Mouse (Mus musculus) brain, adult 2 months (tissue): ENCODE results near the gene Stk19.
"Not testable (repeated sequence)": the region's sequence is repeated elsewhere in the genome, so short reads cannot be mapped to it uniquely, and the experiment has no call there.

Experiments
- DNase-seq: peaks from one replicate; pipeline ENCODE4 v3.0.0; 2011; ENCODE audit warnings: low read depth, low spot score

The Stk19 gene

GRCm38 (mm10) chr17:34840736-34841307, 4.1 kb upstream of the Stk19 start:
- no peak for DNase-seq

- no peak for DNase-seq
These were observed 2.0 kb upstream of the Stk19 start for GRCm38 (mm10) chr17:34838785-34839184.

GRCm38 (mm10) chr17:34837464-34838324, 949 bp upstream of the Stk19 start:
- no peak for DNase-seq

DNA sequence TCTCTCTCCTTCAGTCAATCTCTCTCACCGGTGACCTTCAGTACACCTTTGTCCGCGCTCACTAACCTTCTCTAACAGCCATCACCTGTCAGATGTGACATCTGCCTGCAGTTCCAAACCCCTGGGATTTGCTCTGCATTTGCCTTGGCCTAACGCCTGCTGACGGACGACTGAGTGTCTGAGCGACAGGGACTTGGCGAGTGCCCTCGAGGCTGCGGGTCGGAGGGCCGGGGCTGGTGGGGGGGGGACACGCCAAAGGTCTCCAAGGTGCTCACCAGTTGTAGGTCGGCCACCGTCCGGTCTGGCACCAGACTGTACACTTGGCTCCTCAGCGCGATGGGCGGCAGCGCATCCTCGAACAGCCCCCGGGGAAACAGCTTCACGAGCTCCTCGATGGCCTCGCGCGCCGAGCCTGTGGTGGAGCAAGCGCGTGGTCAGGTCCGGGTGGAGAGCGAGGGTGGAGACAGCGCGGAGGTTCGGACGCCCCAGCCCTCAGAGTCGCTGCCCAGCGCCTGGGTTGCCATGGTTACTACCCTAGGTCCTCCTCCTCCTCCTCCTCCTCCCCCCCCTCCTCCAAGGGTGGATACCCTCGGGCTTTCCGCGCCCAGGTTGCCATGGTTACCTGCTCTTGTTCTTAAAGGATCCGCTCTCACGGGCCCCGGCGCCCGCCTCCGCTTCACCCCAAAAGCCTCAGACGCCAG, 440 bp downstream of the Stk19 start:
- no peak for DNase-seq

DNA sequence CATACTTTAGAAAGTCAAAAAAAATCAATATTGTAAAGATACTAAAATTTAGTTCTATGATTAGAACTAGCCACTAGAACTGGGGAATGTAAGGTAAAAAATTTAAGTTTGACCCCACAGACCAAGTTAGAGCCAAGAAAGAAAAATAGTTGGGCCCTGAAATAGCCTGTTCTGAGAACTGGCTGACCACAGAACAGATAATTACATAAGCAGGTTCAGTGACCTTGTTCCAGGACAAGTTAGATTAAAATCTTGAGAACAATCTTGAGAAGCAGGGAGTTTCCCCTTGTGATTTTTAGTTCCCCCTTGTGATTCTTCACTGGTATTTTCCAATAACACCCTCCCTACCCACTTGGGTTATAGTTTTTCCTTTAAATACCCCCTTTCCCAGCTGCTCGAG, 6.0 kb downstream of the Stk19 start:
- not testable (repeated sequence) for DNase-seq

- no peak for DNase-seq
These were observed 21.9 kb downstream of the Stk19 start for GRCm38 (mm10) chr17:34814818-34815370.

DNA sequence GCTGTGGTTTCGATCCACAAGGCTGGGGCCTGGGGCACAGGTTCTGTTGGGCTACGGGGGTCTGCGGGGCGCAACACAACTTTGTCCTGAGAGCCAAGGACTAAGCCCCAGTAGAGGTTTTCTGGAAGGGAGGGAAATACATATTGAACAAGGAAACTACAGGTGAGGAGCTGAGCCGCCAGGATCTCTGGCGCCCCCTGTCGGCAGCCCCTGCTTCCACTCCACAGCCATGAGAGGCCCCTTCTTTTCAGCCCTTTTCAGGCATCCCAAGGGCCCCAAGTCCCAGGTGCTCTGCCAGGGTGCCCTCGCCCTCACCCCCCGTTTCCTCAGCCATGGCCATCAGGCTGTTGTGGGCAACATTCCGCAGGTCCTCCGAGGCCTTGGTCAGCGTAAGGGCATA, 23.0 kb downstream of the Stk19 start:
- peak; percentile 30 for DNase-seq

- DNase-seq: no peak
These were observed 25.5 kb downstream of the Stk19 start for GRCm38 (mm10) chr17:34811275-34811674.

- DNase-seq: not testable (repeated sequence)
These were observed 25.9 kb downstream of the Stk19 start for GRCm38 (mm10) chr17:34810811-34811210.

- DNase-seq: not testable (repeated sequence)
These were observed 26.3 kb downstream of the Stk19 start for GRCm38 (mm10) chr17:34810411-34810810.

- no peak for DNase-seq
These were observed 28.0 kb downstream of the Stk19 start for GRCm38 (mm10) chr17:34808599-34809205.

DNA sequence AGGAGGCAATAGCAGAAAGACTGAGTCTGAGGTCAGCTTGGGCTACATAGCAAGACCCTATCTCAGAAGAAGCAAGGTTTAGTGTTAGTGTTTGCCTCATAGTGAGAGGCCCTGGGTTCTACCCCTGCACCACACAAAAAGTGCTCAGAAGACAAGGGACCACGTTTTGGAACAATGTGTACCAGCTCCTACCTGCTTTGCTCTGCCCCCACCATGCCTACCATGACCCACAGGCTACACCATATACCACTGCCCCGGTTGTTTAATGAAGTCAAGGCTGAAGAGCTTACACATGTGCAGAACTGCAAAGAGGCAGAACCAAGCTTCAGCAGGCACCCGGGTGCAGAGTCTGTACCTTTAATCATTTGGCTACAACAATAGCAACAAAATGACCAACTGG, 29.6 kb downstream of the Stk19 start:
- no peak for DNase-seq

- no peak for DNase-seq
These were observed 31.7 kb downstream of the Stk19 start for GRCm38 (mm10) chr17:34804871-34805562.

DNA sequence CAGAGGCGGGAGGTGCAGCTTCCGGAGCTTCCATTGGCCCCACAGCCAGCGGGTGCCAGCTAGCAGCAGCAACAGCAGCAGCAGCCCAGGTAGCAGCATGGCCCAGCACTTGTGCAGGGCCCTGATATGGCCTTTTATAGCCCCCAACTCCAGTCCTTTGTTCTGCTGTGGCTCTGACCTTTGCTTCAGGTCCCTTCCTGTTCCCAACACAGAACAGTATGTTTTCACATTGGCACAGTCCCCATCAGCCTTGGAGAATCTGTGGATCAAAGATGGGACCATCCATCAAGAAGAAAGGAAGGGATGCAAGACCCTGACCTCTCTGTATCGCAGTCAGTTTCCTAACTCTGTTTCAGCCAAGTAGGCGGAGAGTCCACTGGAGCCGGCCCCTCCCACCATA, 32.4 kb downstream of the Stk19 start, which contains the start of gene Cyp21a1:
TSS of gene Cyp21a1 (minus strand) at position 261 of the 400 bp plus-strand sequence.
- DNase-seq: not testable (repeated sequence)

DNA sequence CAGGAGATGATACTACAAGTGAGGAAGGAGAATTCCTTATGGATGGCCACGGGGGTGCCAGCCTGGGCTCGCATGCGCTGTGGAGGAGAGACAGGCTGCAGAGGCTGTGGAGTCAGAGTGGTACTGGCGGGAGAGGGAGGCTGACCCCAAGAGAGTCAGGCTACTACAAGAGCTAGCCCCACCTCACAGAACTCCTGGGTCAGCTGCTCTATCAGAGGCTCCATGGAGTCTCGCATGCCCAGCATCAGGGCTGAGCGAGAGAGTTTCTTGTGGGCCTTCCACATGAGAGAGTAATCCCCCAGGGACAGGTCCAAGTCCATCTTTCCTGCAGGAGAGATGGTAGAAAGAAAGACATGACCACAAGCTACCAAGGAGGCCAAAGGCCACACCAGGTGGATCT, 33.4 kb downstream of the Stk19 start:
- not testable (repeated sequence) for DNase-seq

GRCm38 (mm10) chr17:34802756-34803155, 34.0 kb downstream of the Stk19 start:
- not testable (repeated sequence) for DNase-seq

DNA sequence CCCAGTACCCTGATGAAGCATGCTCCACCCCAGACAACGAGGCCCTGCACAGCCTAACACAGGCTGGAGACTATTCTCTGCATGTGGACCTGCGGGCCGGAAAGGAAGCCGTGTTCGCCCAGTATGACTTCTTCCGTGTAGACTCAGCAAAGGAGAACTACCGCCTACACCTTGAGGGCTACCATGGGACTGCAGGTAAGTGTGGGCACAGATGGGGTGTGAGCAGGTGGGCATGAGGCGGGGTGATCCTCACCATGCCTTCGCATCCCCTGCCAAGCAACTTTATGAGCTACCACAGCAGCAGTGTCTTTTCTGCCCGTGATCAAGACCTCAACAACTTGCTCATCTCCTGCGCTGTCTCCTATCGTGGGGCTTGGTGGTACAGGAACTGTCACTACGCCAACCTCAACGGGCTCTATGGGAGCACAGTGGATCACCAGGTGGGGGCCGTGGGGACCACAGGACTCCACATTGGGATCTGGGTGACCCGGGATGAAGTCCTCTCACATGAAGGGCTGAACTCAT, 35.9 kb downstream of the Stk19 start:
- DNase-seq: not testable (repeated sequence)

- no peak for DNase-seq
These were observed 37.2 kb downstream of the Stk19 start for GRCm38 (mm10) chr17:34799531-34799925.

GRCm38 (mm10) chr17:34798866-34799530, 37.7 kb downstream of the Stk19 start:
- DNase-seq: no peak

GRCm38 (mm10) chr17:34798071-34798470, 38.7 kb downstream of the Stk19 start:
- DNase-seq: not testable (repeated sequence)
